Mouse (Mus musculus): ENCODE results near the gene Stk24. TPM values are rescaled to one million over a fixed set of nuclear protein-coding genes. Genes with fewer than 3 reads are reported as not detected.

The Stk24 gene
- polyA plus RNA-seq, 1 experiment from 2014 or later, result 34.0 TPM

GRCm38 (mm10) chr14:121378243-121379115 lies 1.3 kb downstream of the Stk24 start:
- Histone ChIP-seq H3K27ac (replicated peaks) (peak overlapping the region; percentile 97), H3K4me2 (replicated peaks; ENCODE audit: low read depth) (peak overlapping the region; percentile 82), H3K27me3 (ENCODE audit: control insufficient read depth, insufficient read depth, low read length) (no peaks in the 10 kb centered on the region), H3K4me3 (ENCODE audit: low read depth, low read length) (peak overlapping the region; percentile 99), H3K4me1 (replicated peaks; ENCODE audit: control insufficient read depth, insufficient read depth) (peaks cover 9% of the 10 kb centered on the region), H3K36me3 (ENCODE audit: control insufficient read depth, insufficient read depth, low read length) (no peaks in the 10 kb centered on the region), H3K9me3 (ENCODE audit: control insufficient read depth, low read length) (no peaks in the 10 kb centered on the region), H3K9ac (ENCODE audit: low read length) (peak overlapping the region; percentile 99)
- WGBS, result 0% methylated on average over 49 of the region's 83 CpGs
- peak; percentile 80 for ATAC-seq (ENCODE audit: low FRiP score, low TSS enrichment)
- TF ChIP-seq EP300 (optimal IDR thresholded peaks at IDR 0.05) (no peak), CTCF (IDR thresholded peaks at IDR 0.05; ENCODE audit: low read depth) (no peak; the same call in 1 of the 2 replicates)
- DNase-seq (ENCODE audit: low spot score), result peak; percentile 76

GRCm38 (mm10) chr14:121376566-121376965 lies 3.2 kb downstream of the Stk24 start:
- no peak for TF ChIP-seq EP300 (optimal IDR thresholded peaks at IDR 0.05)
- no peak for TF ChIP-seq CTCF (IDR thresholded peaks at IDR 0.05; ENCODE audit: low read depth)
- no peaks in the 10 kb centered on the region for H3K9me3 ChIP-seq (ENCODE audit: control insufficient read depth, low read length)
- 0 out of 2 replicates have a peak overlapping the region, but pooled peaks have one; percentile 5 for H3K27ac ChIP-seq (replicated peaks)
- no peak overlapping the region for H3K4me2 ChIP-seq (replicated peaks; ENCODE audit: low read depth)
- H3K27me3 ChIP-seq (ENCODE audit: control insufficient read depth, insufficient read depth, low read length), result no peaks in the 10 kb centered on the region
- H3K9ac ChIP-seq (ENCODE audit: low read length), result no peak overlapping the region
- ATAC-seq (ENCODE audit: low FRiP score, low TSS enrichment), result no peak
- H3K4me3 ChIP-seq (ENCODE audit: low read depth, low read length), result no peak overlapping the region
- H3K4me1 ChIP-seq (replicated peaks; ENCODE audit: control insufficient read depth, insufficient read depth), result peaks cover 13% of the 10 kb centered on the region
- WGBS, result 28% methylated on average over 6 of the region's 6 CpGs
- no peak for DNase-seq (ENCODE audit: low spot score)
- no peaks in the 10 kb centered on the region for H3K36me3 ChIP-seq (ENCODE audit: control insufficient read depth, insufficient read depth, low read length)

GRCm38 (mm10) chr14:121373901-121374300 lies 5.9 kb downstream of the Stk24 start:
- WGBS, result 48% methylated on average over 4 of the region's 4 CpGs
- H3K4me3 ChIP-seq (ENCODE audit: low read depth, low read length), result no peak overlapping the region
- TF ChIP-seq EP300 (optimal IDR thresholded peaks at IDR 0.05), result no peak
- no peak for TF ChIP-seq CTCF (IDR thresholded peaks at IDR 0.05; ENCODE audit: low read depth)
- no peaks in the 10 kb centered on the region for H3K36me3 ChIP-seq (ENCODE audit: control insufficient read depth, insufficient read depth, low read length)
- H3K9ac ChIP-seq (ENCODE audit: low read length), result no peak overlapping the region
- no peaks in the 10 kb centered on the region for H3K27me3 ChIP-seq (ENCODE audit: control insufficient read depth, insufficient read depth, low read length)
- no peak overlapping the region for H3K4me2 ChIP-seq (replicated peaks; ENCODE audit: low read depth)
- ATAC-seq (ENCODE audit: low FRiP score, low TSS enrichment) (no peak), DNase-seq (ENCODE audit: low spot score) (no peak)
- no peak overlapping the region for H3K27ac ChIP-seq (replicated peaks)
- no peaks in the 10 kb centered on the region for H3K9me3 ChIP-seq (ENCODE audit: control insufficient read depth, low read length)
- peaks cover 13% of the 10 kb centered on the region for H3K4me1 ChIP-seq (replicated peaks; ENCODE audit: control insufficient read depth, insufficient read depth)

GRCm38 (mm10) chr14:121373020-121373419 lies 6.8 kb downstream of the Stk24 start:
- TF ChIP-seq EP300 (optimal IDR thresholded peaks at IDR 0.05), result no peak
- TF ChIP-seq CTCF (IDR thresholded peaks at IDR 0.05; ENCODE audit: low read depth), result no peak; the same call in 1 of the 2 replicates
- Histone ChIP-seq H3K27ac (replicated peaks) (0 out of 2 replicates have a peak overlapping the region, but pooled peaks have one; percentile 31), H3K27me3 (ENCODE audit: control insufficient read depth, insufficient read depth, low read length) (no peaks in the 10 kb centered on the region), H3K36me3 (ENCODE audit: control insufficient read depth, insufficient read depth, low read length) (no peaks in the 10 kb centered on the region), H3K4me3 (ENCODE audit: low read depth, low read length) (no peak overlapping the region), H3K4me2 (replicated peaks; ENCODE audit: low read depth) (no peak overlapping the region), H3K9me3 (ENCODE audit: control insufficient read depth, low read length) (no peaks in the 10 kb centered on the region), H3K9ac (ENCODE audit: low read length) (no peak overlapping the region), H3K4me1 (replicated peaks; ENCODE audit: control insufficient read depth, insufficient read depth) (peaks cover 13% of the 10 kb centered on the region)
- ATAC-seq (ENCODE audit: low FRiP score, low TSS enrichment) (no peak), DNase-seq (ENCODE audit: low spot score) (no peak)
- whole genome bisulfite sequencing, result 75% methylated on average over 9 of the region's 9 CpGs

GRCm38 (mm10) chr14:121371911-121372820 lies 7.6 kb downstream of the Stk24 start:
- H3K27me3 ChIP-seq (ENCODE audit: control insufficient read depth, insufficient read depth, low read length), result no peaks in the 10 kb centered on the region
- no peaks in the 10 kb centered on the region for H3K9me3 ChIP-seq (ENCODE audit: control insufficient read depth, low read length)
- H3K4me2 ChIP-seq (replicated peaks; ENCODE audit: low read depth), result no peak overlapping the region
- ATAC-seq (ENCODE audit: low FRiP score, low TSS enrichment) (peak; percentile 30; the same call in 1 of the 2 replicates), DNase-seq (ENCODE audit: low spot score) (no peak)
- H3K27ac ChIP-seq (replicated peaks), result peak overlapping the region; percentile 31
- H3K4me1 ChIP-seq (replicated peaks; ENCODE audit: control insufficient read depth, insufficient read depth), result peaks cover 14% of the 10 kb centered on the region
- no peak overlapping the region for H3K4me3 ChIP-seq (ENCODE audit: low read depth, low read length)
- 47% methylated on average over 5 of the region's 5 CpGs for WGBS
- no peak overlapping the region for H3K9ac ChIP-seq (ENCODE audit: low read length)
- TF ChIP-seq CTCF (IDR thresholded peaks at IDR 0.05; ENCODE audit: low read depth), result 0 out of 2 replicates have a peak, but pooled peaks have one; percentile 0
- no peak for TF ChIP-seq EP300 (optimal IDR thresholded peaks at IDR 0.05)
- no peaks in the 10 kb centered on the region for H3K36me3 ChIP-seq (ENCODE audit: control insufficient read depth, insufficient read depth, low read length)

Data from stomach, postnatal 0 days (tissue).